Mouse (Mus musculus) megakaryocyte, embryonic 14.5 days (primary cell): ENCODE data around the gene Col18a1. TPM values are rescaled to one million over a fixed set of nuclear protein-coding genes. Genes with fewer than 3 reads are reported as not detected.

Source experiments
- H3K27me3 ChIP-seq: replicated peaks from 2 replicates; pipeline ENCODE3; 2012; ENCODE audit warnings: inconsistent platforms
- H3K36me3 ChIP-seq: replicated peaks from 2 replicates; pipeline ENCODE3; 2012; ENCODE audit warnings: low read length, inconsistent platforms, mixed read lengths
- H3K4me1 ChIP-seq: 2 replicates; pipeline ENCODE4 v1.6.1; 2012; ENCODE audit warnings: inconsistent platforms
- H3K4me3 ChIP-seq: replicated peaks from 2 replicates; pipeline ENCODE3; 2012; ENCODE audit warnings: moderate library complexity, mild to moderate bottlenecking, inconsistent platforms
- H3K9me3 ChIP-seq: 2 replicates; pipeline ENCODE4 v1.6.1; 2012; ENCODE audit warnings: inconsistent platforms
- FLI1 ChIP-seq: IDR thresholded peaks from 2 replicates; pipeline ENCODE4 v1.6.1; 2012; ENCODE audit warnings: low read length, inconsistent platforms, mixed read lengths
- GATA1 ChIP-seq: IDR thresholded peaks from 3 replicates; pipeline ENCODE4 v1.6.1; 2012; ENCODE audit warnings: mixed read lengths, low read length, inconsistent platforms, borderline replicate concordance
- polyA plus RNA-seq: library from polyadenylated mRNA; stranded (reverse); fragments of >175 nt; gene quantifications from 2 replicates; pipeline ENCODE4 v1.2.3, GENCODE M21; 2012; ENCODE audit warnings: low replicate concordance; ENCODE audit not compliant: insufficient read depth

The Col18a1 gene
- polyA plus RNA-seq, 1 experiment, result 946 TPM

- no peak overlapping the region for H3K4me3 ChIP-seq
- no peaks in the 10 kb centered on the region for H3K9me3 ChIP-seq
- peaks cover 49% of the 10 kb centered on the region for H3K4me1 ChIP-seq
- H3K36me3 ChIP-seq, result no peaks in the 10 kb centered on the region
- no peak for TF ChIP-seq FLI1
- no peak for TF ChIP-seq GATA1
- H3K27me3 ChIP-seq, result peaks cover 12% of the 10 kb centered on the region
Measured at GRCm38 (mm10) chr10:77190967-77191915, 24.9 kb upstream of the Col18a1 start.

- Histone ChIP-seq H3K4me3 (no peak overlapping the region), H3K9me3 (peaks cover 9% of the 10 kb centered on the region), H3K36me3 (peaks cover 8% of the 10 kb centered on the region), H3K4me1 (peaks cover 47% of the 10 kb centered on the region), H3K27me3 (peaks cover 12% of the 10 kb centered on the region)
- TF ChIP-seq GATA1, result no peak
- no peak for TF ChIP-seq FLI1
Measured at GRCm38 (mm10) chr10:77187427-77187826, 21.1 kb upstream of the Col18a1 start.

GRCm38 (mm10) chr10:77182804-77183331 lies 16.5 kb upstream of the Col18a1 start:
- H3K4me3 ChIP-seq, result peak overlapping the region; percentile 71
- peaks cover 27% of the 10 kb centered on the region for H3K4me1 ChIP-seq
- no peak for TF ChIP-seq FLI1
- H3K27me3 ChIP-seq, result no peaks in the 10 kb centered on the region
- H3K9me3 ChIP-seq, result peaks cover 9% of the 10 kb centered on the region
- peaks cover 8% of the 10 kb centered on the region for H3K36me3 ChIP-seq

GRCm38 (mm10) chr10:77180110-77180509 lies 13.8 kb upstream of the Col18a1 start:
- Histone ChIP-seq H3K27me3 (no peaks in the 10 kb centered on the region), H3K4me3 (no peak overlapping the region), H3K36me3 (peaks cover 6% of the 10 kb centered on the region), H3K9me3 (peaks cover 6% of the 10 kb centered on the region), H3K4me1 (peaks cover 29% of the 10 kb centered on the region)
- TF ChIP-seq FLI1 (no peak), GATA1 (no peak)

GRCm38 (mm10) chr10:77178691-77179090 lies 12.3 kb upstream of the Col18a1 start:
- H3K36me3 ChIP-seq, result no peaks in the 10 kb centered on the region

GRCm38 (mm10) chr10:77170400-77170799 lies 4.1 kb upstream of the Col18a1 start:
- no peaks in the 10 kb centered on the region for H3K9me3 ChIP-seq
- no peaks in the 10 kb centered on the region for H3K27me3 ChIP-seq
- H3K4me1 ChIP-seq, result peaks cover 74% of the 10 kb centered on the region
- H3K4me3 ChIP-seq, result no peak overlapping the region
- TF ChIP-seq GATA1 (no peak), FLI1 (no peak)
- H3K36me3 ChIP-seq, result peaks cover 6% of the 10 kb centered on the region

More at GRCm38 (mm10) chr10:77178691-77179090, 12.3 kb upstream of the Col18a1 start:
- H3K4me3 ChIP-seq, result no peak overlapping the region
- no peaks in the 10 kb centered on the region for H3K9me3 ChIP-seq
- no peak for TF ChIP-seq FLI1
- no peak for TF ChIP-seq GATA1
- H3K27me3 ChIP-seq, result no peaks in the 10 kb centered on the region
- H3K4me1 ChIP-seq, result peaks cover 33% of the 10 kb centered on the region

- Histone ChIP-seq H3K36me3 (peaks cover 45% of the 10 kb centered on the region), H3K4me3 (peak overlapping the region; percentile 99), H3K27me3 (no peaks in the 10 kb centered on the region), H3K9me3 (no peaks in the 10 kb centered on the region), H3K4me1 (peaks cover 95% of the 10 kb centered on the region)
- TF ChIP-seq FLI1 (no peak), GATA1 (no peak)
Measured at GRCm38 (mm10) chr10:77165318-77165945, 916 bp downstream of the Col18a1 start.

- Histone ChIP-seq H3K27me3 (no peaks in the 10 kb centered on the region), H3K4me3 (peak overlapping the region; percentile 99)
Measured at GRCm38 (mm10) chr10:77164437-77165052, 1.8 kb downstream of the Col18a1 start.

GRCm38 (mm10) chr10:77164041-77164436 lies 2.3 kb downstream of the Col18a1 start:
- Histone ChIP-seq H3K4me3 (peak overlapping the region; percentile 99), H3K9me3 (no peaks in the 10 kb centered on the region), H3K27me3 (no peaks in the 10 kb centered on the region), H3K4me1 (peaks cover 97% of the 10 kb centered on the region), H3K36me3 (peaks cover 59% of the 10 kb centered on the region)
- TF ChIP-seq FLI1, result no peak
- TF ChIP-seq GATA1, result no peak

More at GRCm38 (mm10) chr10:77164437-77165052, 1.8 kb downstream of the Col18a1 start:
- TF ChIP-seq FLI1 (no peak), GATA1 (no peak)
- Histone ChIP-seq H3K9me3 (no peaks in the 10 kb centered on the region), H3K36me3 (peaks cover 54% of the 10 kb centered on the region), H3K4me1 (peaks cover 97% of the 10 kb centered on the region)
